Mouse (Mus musculus) E14TG2a.4 (cell line): Measurements from ENCODE around the gene Kif14.

Experiments
- CTCF ChIP-seq: conservative IDR thresholded peaks from 2 replicates; pipeline ENCODE4 v1.5.1; 2014; ENCODE audit warnings: low read length
- POU5F1 ChIP-seq: IDR thresholded peaks from 2 replicates; pipeline ENCODE4 v1.6.1; 2014; ENCODE audit warnings: low read length, borderline replicate concordance

GRCm38 (mm10) chr1:136442809-136443208, 23.3 kb upstream of the Kif14 start:
- TF ChIP-seq CTCF (no peak), POU5F1 (no peak)
